Mouse (Mus musculus): ENCODE results near the gene Foxp1. TPM values are rescaled to one million over a fixed set of nuclear protein-coding genes. Genes with fewer than 3 reads are reported as not detected.

Foxp1 gene
- polyA plus RNA-seq, 1 experiment from 2014 or later = 77.4 TPM

- no peak overlapping the region for H3K9ac ChIP-seq (replicated peaks)
- no peaks in the 10 kb centered on the region for H3K9me3 ChIP-seq
- no peaks in the 10 kb centered on the region; the same call in 1 of the 2 replicates for H3K27me3 ChIP-seq
- H3K36me3 ChIP-seq = no peaks in the 10 kb centered on the region
- H3K4me3 ChIP-seq (replicated peaks) = no peak overlapping the region
- WGBS = 4% methylated on average over 7 of the region's 7 CpGs
- H3K4me1 ChIP-seq (replicated peaks) = peaks cover 55% of the 10 kb centered on the region
- ATAC-seq (ENCODE audit: insufficient number of reproducible peaks, insufficient read depth, low FRiP score, low TSS enrichment, low read depth) = no peak
- peak overlapping the region; percentile 62 for H3K4me2 ChIP-seq
- 0 out of 2 replicates have a peak overlapping the region, but pooled peaks have one; percentile 53 for H3K27ac ChIP-seq
Observed at GRCm38 (mm10) chr6:99204780-99205586, 317.5 kb downstream of the Foxp1 start.

GRCm38 (mm10) chr6:99204052-99204779, 318.3 kb downstream of the Foxp1 start:
- WGBS = under 1% methylated on average over 14 of the region's 14 CpGs
- Histone ChIP-seq H3K9me3 (no peaks in the 10 kb centered on the region), H3K27ac (peak overlapping the region; percentile 53; the same call in 1 of the 2 replicates), H3K4me1 (replicated peaks) (peaks cover 55% of the 10 kb centered on the region), H3K9ac (replicated peaks) (peak overlapping the region; percentile 34; the same call in 1 of the 2 replicates), H3K27me3 (no peaks in the 10 kb centered on the region; the same call in 1 of the 2 replicates), H3K36me3 (no peaks in the 10 kb centered on the region), H3K4me2 (peak overlapping the region; percentile 62), H3K4me3 (replicated peaks) (peak overlapping the region; percentile 27)
- ATAC-seq (ENCODE audit: insufficient number of reproducible peaks, insufficient read depth, low FRiP score, low TSS enrichment, low read depth) = peak; percentile 44; the same call in 1 of the 2 replicates

DNA sequence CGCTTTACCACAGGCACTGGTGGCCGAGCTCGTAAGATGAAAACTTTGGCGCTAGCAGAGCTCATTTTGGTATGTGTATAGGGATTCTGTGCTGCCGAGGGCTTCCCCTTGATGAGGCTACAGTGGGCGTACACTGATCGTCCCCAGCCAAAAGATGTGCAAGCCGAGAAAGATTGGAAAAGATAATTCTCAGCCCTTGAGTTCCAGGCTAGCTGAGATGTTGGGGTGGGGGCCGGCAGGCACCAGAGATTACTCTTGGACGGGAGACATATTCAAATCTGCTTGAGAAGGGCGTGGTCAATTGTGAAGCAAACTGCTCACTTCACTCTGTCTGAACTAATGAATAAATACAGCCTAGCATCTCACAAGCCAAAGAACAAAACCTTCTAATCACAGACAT, 319.3 kb downstream of the Foxp1 start:
- no peaks in the 10 kb centered on the region for H3K36me3 ChIP-seq
- H3K9me3 ChIP-seq = no peaks in the 10 kb centered on the region
- H3K4me1 ChIP-seq (replicated peaks) = peaks cover 55% of the 10 kb centered on the region
- H3K27me3 ChIP-seq = no peaks in the 10 kb centered on the region; the same call in 1 of the 2 replicates
- 29% methylated on average over 11 of the region's 11 CpGs for WGBS
- no peak overlapping the region for H3K27ac ChIP-seq
- ATAC-seq (ENCODE audit: insufficient number of reproducible peaks, insufficient read depth, low FRiP score, low TSS enrichment, low read depth) = no peak
- H3K9ac ChIP-seq (replicated peaks) = no peak overlapping the region
- no peak overlapping the region for H3K4me3 ChIP-seq (replicated peaks)
- peak overlapping the region; percentile 32 for H3K4me2 ChIP-seq

DNA sequence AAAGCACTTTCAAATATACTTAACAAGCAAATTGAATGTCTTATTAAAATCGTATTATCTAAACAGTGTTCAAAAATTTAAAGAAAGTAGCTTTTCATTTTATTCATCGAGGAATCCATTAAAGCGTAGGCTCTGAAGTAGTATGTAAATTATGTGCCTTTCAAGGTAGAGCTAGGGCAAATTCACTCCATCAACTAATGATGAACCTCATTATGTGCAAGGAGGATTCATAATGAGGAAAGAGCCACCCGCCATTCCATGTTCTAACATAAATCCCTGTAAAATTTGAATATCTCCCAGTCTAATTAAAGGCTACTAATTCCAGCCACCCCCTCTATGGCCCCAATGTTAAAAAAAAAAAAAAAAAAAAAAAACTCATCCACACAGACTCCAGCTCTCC, 319.7 kb downstream of the Foxp1 start:
- no peaks in the 10 kb centered on the region for H3K9me3 ChIP-seq
- H3K9ac ChIP-seq (replicated peaks) = no peak overlapping the region
- H3K4me2 ChIP-seq = peak overlapping the region; percentile 32; the same call in 1 of the 2 replicates
- H3K36me3 ChIP-seq = no peaks in the 10 kb centered on the region
- 77% methylated on average over 4 of the region's 4 CpGs for WGBS
- no peak overlapping the region for H3K27ac ChIP-seq
- ATAC-seq (ENCODE audit: insufficient number of reproducible peaks, insufficient read depth, low FRiP score, low TSS enrichment, low read depth) = no peak
- no peaks in the 10 kb centered on the region; the same call in 1 of the 2 replicates for H3K27me3 ChIP-seq
- H3K4me3 ChIP-seq (replicated peaks) = no peak overlapping the region
- peaks cover 55% of the 10 kb centered on the region for H3K4me1 ChIP-seq (replicated peaks)

DNA sequence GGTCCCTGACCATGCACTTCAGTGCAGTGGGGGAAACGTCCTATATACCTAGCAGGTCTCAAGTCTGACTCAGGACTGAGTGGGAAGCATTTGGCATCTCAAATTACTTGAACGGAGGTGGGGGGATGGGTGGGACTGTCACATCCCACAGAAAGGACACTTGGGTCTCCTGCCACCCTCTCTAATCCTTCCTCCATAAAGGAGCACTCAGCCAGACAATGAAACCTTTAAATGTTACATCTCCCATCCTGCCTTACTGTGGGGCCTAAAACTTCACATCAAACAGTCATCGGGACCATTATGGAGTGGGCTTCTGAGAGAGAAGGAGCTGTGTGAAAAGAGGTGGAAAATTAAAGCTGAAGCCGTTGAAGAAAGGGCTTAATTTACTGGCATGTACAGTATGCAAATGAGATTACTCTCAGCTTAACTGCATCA, 321.2 kb downstream of the Foxp1 start:
- 9% methylated on average over 4 of the region's 4 CpGs for WGBS
- H3K36me3 ChIP-seq = no peaks in the 10 kb centered on the region

GRCm38 (mm10) chr6:99200656-99201055, 321.9 kb downstream of the Foxp1 start:
- H3K27ac ChIP-seq = no peak overlapping the region
- H3K36me3 ChIP-seq = no peaks in the 10 kb centered on the region
- ATAC-seq (ENCODE audit: insufficient number of reproducible peaks, insufficient read depth, low FRiP score, low TSS enrichment, low read depth) = no peak
- no peaks in the 10 kb centered on the region for H3K9me3 ChIP-seq
- H3K27me3 ChIP-seq = no peaks in the 10 kb centered on the region; the same call in 1 of the 2 replicates
- no peak overlapping the region for H3K9ac ChIP-seq (replicated peaks)
- no peak overlapping the region for H3K4me2 ChIP-seq
- no peak overlapping the region for H3K4me3 ChIP-seq (replicated peaks)
- peaks cover 38% of the 10 kb centered on the region for H3K4me1 ChIP-seq (replicated peaks)
- 33% methylated on average over 11 of the region's 11 CpGs for WGBS

More for the DNA sequence above, 321.2 kb downstream of the Foxp1 start:
- no peaks in the 10 kb centered on the region for H3K9me3 ChIP-seq
- ATAC-seq (ENCODE audit: insufficient number of reproducible peaks, insufficient read depth, low FRiP score, low TSS enrichment, low read depth) = no peak
- H3K27ac ChIP-seq = no peak overlapping the region
- H3K4me1 ChIP-seq (replicated peaks) = peaks cover 44% of the 10 kb centered on the region
- H3K4me3 ChIP-seq (replicated peaks) = no peak overlapping the region
- H3K9ac ChIP-seq (replicated peaks) = no peak overlapping the region
- no peaks in the 10 kb centered on the region; the same call in 1 of the 2 replicates for H3K27me3 ChIP-seq
- no peak overlapping the region for H3K4me2 ChIP-seq

GRCm38 (mm10) chr6:99199277-99199676, 323.2 kb downstream of the Foxp1 start:
- no peak for ATAC-seq (ENCODE audit: insufficient number of reproducible peaks, insufficient read depth, low FRiP score, low TSS enrichment, low read depth)
- no peaks in the 10 kb centered on the region; the same call in 1 of the 2 replicates for H3K27me3 ChIP-seq

DNA sequence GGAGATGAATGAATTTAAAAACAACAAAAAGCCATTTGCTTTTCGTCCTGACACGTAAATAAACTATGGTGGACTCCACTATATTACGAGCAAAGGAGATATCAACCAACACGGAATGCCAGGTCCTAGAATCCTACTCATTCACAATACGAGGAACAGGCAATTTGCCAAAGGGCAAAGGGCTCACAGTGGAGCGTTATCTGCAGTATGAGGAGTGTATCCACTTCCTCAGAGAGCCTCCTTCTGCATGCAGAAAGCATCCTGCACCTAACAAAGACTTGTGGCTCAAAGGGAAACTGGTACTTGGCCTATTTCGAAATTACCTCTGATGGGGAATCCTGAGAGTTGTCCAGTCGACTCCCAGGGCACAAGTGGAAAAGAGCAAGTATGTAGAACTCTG, 328.8 kb downstream of the Foxp1 start:
- no peak overlapping the region for H3K9ac ChIP-seq (replicated peaks)
- WGBS = 71% methylated on average over 8 of the region's 8 CpGs
- H3K4me2 ChIP-seq = no peak overlapping the region
- peaks cover 21% of the 10 kb centered on the region for H3K4me1 ChIP-seq (replicated peaks)
- no peak overlapping the region for H3K27ac ChIP-seq
- no peaks in the 10 kb centered on the region for H3K36me3 ChIP-seq
- ATAC-seq (ENCODE audit: insufficient number of reproducible peaks, insufficient read depth, low FRiP score, low TSS enrichment, low read depth) = no peak
- no peak overlapping the region for H3K4me3 ChIP-seq (replicated peaks)
- no peaks in the 10 kb centered on the region for H3K9me3 ChIP-seq
- H3K27me3 ChIP-seq = no peaks in the 10 kb centered on the region

More at GRCm38 (mm10) chr6:99199277-99199676, 323.2 kb downstream of the Foxp1 start:
- Histone ChIP-seq H3K9ac (replicated peaks) (no peak overlapping the region), H3K4me1 (replicated peaks) (peaks cover 24% of the 10 kb centered on the region), H3K4me2 (no peak overlapping the region), H3K27ac (no peak overlapping the region), H3K9me3 (no peaks in the 10 kb centered on the region), H3K4me3 (replicated peaks) (no peak overlapping the region), H3K36me3 (no peaks in the 10 kb centered on the region)
- WGBS = 92% methylated on average over 4 of the region's 4 CpGs

GRCm38 (mm10) chr6:99191636-99192137, 330.8 kb downstream of the Foxp1 start:
- Histone ChIP-seq H3K4me2 (no peak overlapping the region), H3K4me3 (replicated peaks) (no peak overlapping the region), H3K36me3 (no peaks in the 10 kb centered on the region), H3K27ac (no peak overlapping the region), H3K9me3 (no peaks in the 10 kb centered on the region), H3K9ac (replicated peaks) (no peak overlapping the region), H3K4me1 (replicated peaks) (peaks cover 21% of the 10 kb centered on the region), H3K27me3 (no peaks in the 10 kb centered on the region)
- 65% methylated on average over 8 of the region's 8 CpGs for WGBS
- no peak for ATAC-seq (ENCODE audit: insufficient number of reproducible peaks, insufficient read depth, low FRiP score, low TSS enrichment, low read depth)

DNA sequence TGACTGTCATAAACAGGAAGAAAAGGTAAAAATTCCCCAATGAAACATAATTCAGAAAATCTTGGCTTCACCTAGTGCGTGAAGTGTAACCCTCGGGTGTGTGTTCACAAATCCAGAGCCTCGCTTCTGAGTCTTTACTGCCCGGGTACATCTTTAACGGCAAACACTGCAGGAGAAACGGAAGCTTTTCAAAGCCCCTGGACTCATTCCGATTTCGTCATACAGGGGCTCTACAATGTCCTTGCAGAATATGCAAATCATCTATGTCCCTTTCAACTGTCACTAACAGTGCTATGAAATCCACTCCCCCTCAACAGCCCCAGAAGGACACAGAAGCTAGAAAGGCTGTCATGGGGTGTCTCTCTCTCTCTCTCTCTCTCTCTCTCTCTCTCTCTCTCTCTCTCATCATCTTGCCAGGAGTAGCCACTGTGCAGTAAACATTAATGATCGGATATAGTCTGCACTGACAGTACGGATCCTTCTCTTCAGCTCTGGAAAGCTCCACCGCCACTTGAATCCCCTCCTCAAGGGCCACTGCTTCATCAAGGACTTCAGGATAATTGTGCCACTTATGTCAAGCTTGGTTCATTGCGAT, 331.4 kb downstream of the Foxp1 start:
- Histone ChIP-seq H3K27me3 (no peaks in the 10 kb centered on the region), H3K36me3 (no peaks in the 10 kb centered on the region), H3K4me3 (replicated peaks) (no peak overlapping the region), H3K9me3 (no peaks in the 10 kb centered on the region), H3K4me2 (no peak overlapping the region), H3K27ac (no peak overlapping the region), H3K4me1 (replicated peaks) (peaks cover 21% of the 10 kb centered on the region), H3K9ac (replicated peaks) (no peak overlapping the region)
- no peak for ATAC-seq (ENCODE audit: insufficient number of reproducible peaks, insufficient read depth, low FRiP score, low TSS enrichment, low read depth)
- WGBS = 54% methylated on average over 12 of the region's 12 CpGs

- Histone ChIP-seq H3K9ac (replicated peaks) (no peak overlapping the region), H3K4me2 (no peak overlapping the region), H3K27me3 (no peaks in the 10 kb centered on the region), H3K36me3 (no peaks in the 10 kb centered on the region), H3K4me3 (replicated peaks) (no peak overlapping the region), H3K9me3 (no peaks in the 10 kb centered on the region), H3K27ac (no peak overlapping the region), H3K4me1 (replicated peaks) (peaks cover 21% of the 10 kb centered on the region)
- no peak for ATAC-seq (ENCODE audit: insufficient number of reproducible peaks, insufficient read depth, low FRiP score, low TSS enrichment, low read depth)
- 23% methylated on average over 8 of the region's 8 CpGs for WGBS
Observed at GRCm38 (mm10) chr6:99189967-99190366, 332.6 kb downstream of the Foxp1 start.

Data from limb, embryonic 12.5 days (tissue).